Mouse (Mus musculus) testis, adult 2 months (tissue): ENCODE results near the gene Ear1.
"Not testable (repeated sequence)": the region's sequence is repeated elsewhere in the genome, so short reads cannot be mapped to it uniquely, and the experiment has no call there.

Experiments used
- CTCF ChIP-seq: fragments of 200-500 bp; IDR thresholded peaks from 2 replicates; pipeline ENCODE4 v1.5.1; 2012; ENCODE audit warnings: low read depth, mild to moderate bottlenecking, inconsistent platforms, low read length, moderate library complexity; ENCODE audit not compliant: control insufficient read depth, insufficient read depth, insufficient replicate concordance
- POLR2A ChIP-seq: fragments of 200-500 bp; IDR thresholded peaks from 2 replicates; pipeline ENCODE4 v1.6.1; 2012; ENCODE audit warnings: low read depth, mild to moderate bottlenecking, inconsistent platforms, low read length, moderate library complexity; ENCODE audit not compliant: control insufficient read depth

- TF ChIP-seq POLR2A, CTCF: not testable (repeated sequence)
These were observed 31.3 kb downstream of the Ear1 start for GRCm38 (mm10) chr14:43843949-43844573.
